ENCODE assay signal across 25 mouse cellular contexts in genomic region chr2:73096491-73096890, GRCm38 (mm10).
DNase-seq lines count a peak whose midpoint lies in the region; ATAC-seq and TF ChIP-seq lines count a peak whose summit lies in the region.
"Had no signal": no experiment of that assay in that cellular context is flagged by ENCODE, and none has a peak within 500 bp of the region (broad histone marks: within the 10 kb centered on the region; RNA-seq: fewer than 3 reads in every experiment).

No protein-coding gene starts in this region.

- TF ChIP-seq CTCF in heart, adult 2 months (IDR thresholded peaks at IDR 0.05), result peak; percentile 51

- no peaks in the 10 kb centered on the region; the same call in 1 of the 2 replicates for H3K4me1 ChIP-seq in heart, adult 2 months (ENCODE audit: control insufficient read depth, insufficient read depth, low read length)
- peaks cover 30% of the 10 kb centered on the region for H3K4me1 ChIP-seq in liver, embryonic 15.5 days (replicated peaks)
- H3K4me1 ChIP-seq in liver, embryonic 12.5 days, result peaks cover 35% of the 10 kb centered on the region
- H3K4me1 ChIP-seq: heart, embryonic 13.5 days; intestine, embryonic 15.5 days; kidney, embryonic 15.5 days; limb, embryonic 10.5 days had no signal

- no peak for TF ChIP-seq POLR2A in heart, adult 2 months (IDR thresholded peaks at IDR 0.05; ENCODE audit: insufficient read depth, low read depth, low read length)

- H3K9me3 ChIP-seq in liver, embryonic 15.5 days (replicated peaks), result no peaks in the 10 kb centered on the region
- H3K9me3 ChIP-seq in liver, embryonic 12.5 days (replicated peaks), result no peaks in the 10 kb centered on the region
- H3K9me3 ChIP-seq: forebrain, embryonic 12.5 days; heart, embryonic 13.5 days; intestine, embryonic 15.5 days; kidney, embryonic 15.5 days; limb, embryonic 10.5 days; midbrain, embryonic 15.5 days had no signal

- no peak overlapping the region for H3K9ac ChIP-seq in heart, adult 2 months (ENCODE audit: low read depth, low read length)
- no peak overlapping the region for H3K9ac ChIP-seq in liver, embryonic 15.5 days
- no peak overlapping the region for H3K9ac ChIP-seq in liver, embryonic 12.5 days
- H3K9ac ChIP-seq: forebrain, embryonic 12.5 days; heart, embryonic 13.5 days; hindbrain, embryonic 14.5 days; intestine, embryonic 15.5 days; kidney, embryonic 15.5 days; midbrain, embryonic 15.5 days had no signal

- H3K4me3 ChIP-seq in heart, adult 2 months, result no peak overlapping the region
- H3K4me3 ChIP-seq in liver, embryonic 15.5 days (replicated peaks), result no peak overlapping the region
- no peak overlapping the region for H3K4me3 ChIP-seq in liver, embryonic 12.5 days
- H3K4me3 ChIP-seq: forebrain, embryonic 12.5 days; heart, embryonic 13.5 days; intestine, embryonic 15.5 days; kidney, embryonic 15.5 days; limb, embryonic 10.5 days; midbrain, embryonic 15.5 days had no signal

- no peaks in the 10 kb centered on the region for H3K27me3 ChIP-seq in heart, adult 2 months (ENCODE audit: control insufficient read depth, insufficient read depth, low read length)
- H3K27me3 ChIP-seq in liver, embryonic 15.5 days, result no peaks in the 10 kb centered on the region
- H3K27me3 ChIP-seq in liver, embryonic 12.5 days (replicated peaks), result no peaks in the 10 kb centered on the region
- H3K27me3 ChIP-seq: forebrain, embryonic 12.5 days; heart, embryonic 13.5 days; intestine, embryonic 15.5 days; kidney, embryonic 15.5 days; midbrain, embryonic 15.5 days had no signal

- 63% methylated on average over 3 of the region's 3 CpGs for WGBS in heart, adult 2 months
- 78% methylated on average over 3 of the region's 3 CpGs for WGBS in liver, embryonic 15.5 days (ENCODE audit: insufficient replicate concordance)
- WGBS in liver, embryonic 12.5 days (ENCODE audit: insufficient replicate concordance), result 87% methylated on average over 3 of the region's 3 CpGs

- intact Hi-C loops in heart, adult 2 months (cut with DNase I), result no loop called here

- no peak overlapping the region for H3K4me2 ChIP-seq in liver, embryonic 15.5 days
- H3K4me2 ChIP-seq in liver, embryonic 12.5 days, result no peak overlapping the region
- H3K4me2 ChIP-seq: forebrain, embryonic 12.5 days; heart, embryonic 13.5 days; hindbrain, embryonic 14.5 days; intestine, embryonic 15.5 days; kidney, embryonic 15.5 days; midbrain, embryonic 15.5 days had no signal

- no peak for ATAC-seq in liver, embryonic 15.5 days (ENCODE audit: insufficient read depth)
- ATAC-seq in liver, embryonic 12.5 days, result no peak
- ATAC-seq in erythroid progenitor cell, adult 5-6 weeks (replicated peaks; ENCODE audit: low FRiP score, poor library complexity, severe bottlenecking), result no peak
- ATAC-seq: intestine, embryonic 15.5 days; midbrain, embryonic 15.5 days had no signal

- no peak for DNase-seq in heart, adult 2 months
- no peak for DNase-seq in heart, adult 8-10 months (ENCODE audit: low spot score)
- DNase-seq in 416B (ENCODE audit: low read depth), result peak; percentile 24
- peak; percentile 45 for DNase-seq in adipocyte (ENCODE audit: low spot score)
- DNase-seq in c-Kit-positive CD71-positive TER-119-positive erythroid progenitor cells, embryonic 14.5 days (ENCODE audit: low spot score), result no peak
- DNase-seq: adrenal gland, postnatal 36 days; cerebellum, adult 18-20 months; cerebellum, postnatal 14 days; gastrocnemius, postnatal 14 days; heart, adult 11 months; kidney, postnatal 4 days; liver; lung, adult 2 months; thymus, postnatal 25 days had no signal

- no peaks in the 10 kb centered on the region for H3K79me2 ChIP-seq in heart, adult 2 months (replicated peaks; ENCODE audit: control insufficient read depth, insufficient read depth, low read length)

- no peak overlapping the region for H3K27ac ChIP-seq in heart, adult 2 months
- H3K27ac ChIP-seq in liver, embryonic 15.5 days (replicated peaks), result 0 out of 2 replicates have a peak overlapping the region, but pooled peaks have one; percentile 41
- no peak overlapping the region for H3K27ac ChIP-seq in liver, embryonic 12.5 days
- H3K27ac ChIP-seq: forebrain, embryonic 12.5 days; heart, embryonic 13.5 days; hindbrain, embryonic 14.5 days; intestine, embryonic 15.5 days; kidney, embryonic 15.5 days; limb, embryonic 10.5 days; macrophage; midbrain, embryonic 15.5 days had no signal

- H3K36me3 ChIP-seq in heart, adult 2 months (ENCODE audit: control insufficient read depth, insufficient read depth, low read length), result no peaks in the 10 kb centered on the region
- H3K36me3 ChIP-seq in liver, embryonic 15.5 days (replicated peaks), result no peaks in the 10 kb centered on the region
- peaks cover 12% of the 10 kb centered on the region; the same call in 1 of the 2 replicates for H3K36me3 ChIP-seq in liver, embryonic 12.5 days
- H3K36me3 ChIP-seq: forebrain, embryonic 12.5 days; intestine, embryonic 15.5 days; kidney, embryonic 15.5 days; midbrain, embryonic 15.5 days had no signal

- no peak for TF ChIP-seq EP300 in heart, adult 2 months (IDR thresholded peaks at IDR 0.05; ENCODE audit: insufficient read depth, low read depth, low read length)

Comparison
In these comparisons a context has a peak if more than half of its experiments do, and no peak if none do; other contexts are left out.
1. DNase-seq: peak in 416B (single experiment) and adipocyte (single experiment); none in heart, adult 2 months (0 of 2), heart, adult 8-10 months (single experiment) and c-Kit-positive CD71-positive TER-119-positive erythroid progenitor cells, embryonic 14.5 days (single experiment).